Mouse (Mus musculus) heart, embryonic 14.5 days (tissue): ENCODE measurements around the gene Hfe2. TPM values are rescaled to one million over a fixed set of nuclear protein-coding genes. Genes with fewer than 3 reads are reported as not detected.
"Not testable (repeated sequence)": the region's sequence is repeated elsewhere in the genome, so short reads cannot be mapped to it uniquely, and the experiment has no call there.

ENCODE experiments used
- ATAC-seq: fragments of 200-750 bp; cut with Nextera tagmentation; 2 replicates; pipeline ENCODE4 v1.8.0; 2017; ENCODE audit warnings: low read depth, moderate TSS enrichment; ENCODE audit not compliant: insufficient number of reproducible peaks, insufficient read depth, low FRiP score
- H3K27ac ChIP-seq, 2 experiments: fragments of 200-500 bp in 1 of 2; fragments of 300-500 bp in 1 of 2; sonication (generic) in 1 of 2; replicated peaks in 1 of 2; 2 replicates each; pipeline ENCODE4 v1.5.1; 2012 to 2014; ENCODE audit warnings: low read depth in 2 of 2, low read length in 2 of 2, control low read depth in 1 of 2, mild to moderate bottlenecking in 1 of 2, mixed read lengths in 1 of 2; ENCODE audit not compliant: control insufficient read depth in 1 of 2, insufficient read depth in 1 of 2
- H3K27me3 ChIP-seq: fragments of 300-500 bp; sonication (generic); 2 replicates; pipeline ENCODE4 v1.6.1; 2014; ENCODE audit warnings: mild to moderate bottlenecking, low read length, control low read depth; ENCODE audit not compliant: control insufficient read depth, insufficient read depth
- H3K36me3 ChIP-seq: fragments of 300-500 bp; sonication (generic); 2 replicates; pipeline ENCODE4 v1.6.1; 2014; ENCODE audit warnings: mild to moderate bottlenecking, control low read depth, low read length, mixed read lengths; ENCODE audit not compliant: control insufficient read depth, insufficient read depth
- H3K4me1 ChIP-seq, 2 experiments: fragments of 200-500 bp in 1 of 2; fragments of 300-500 bp in 1 of 2; sonication (generic) in 1 of 2; 2 replicates each; pipeline ENCODE4 v1.6.1; 2012 to 2014; ENCODE audit warnings: low read length in 2 of 2, control low read depth in 1 of 2, mixed read lengths in 1 of 2; ENCODE audit not compliant: control insufficient read depth in 2 of 2, insufficient read depth in 2 of 2
- H3K4me2 ChIP-seq: fragments of 300-500 bp; sonication (generic); 2 replicates; pipeline ENCODE4 v1.6.1; 2014; ENCODE audit warnings: mild to moderate bottlenecking, low read length
- H3K4me3 ChIP-seq, 2 experiments: fragments of 200-500 bp in 1 of 2; fragments of 300-500 bp in 1 of 2; sonication (generic) in 1 of 2; 2 replicates each; pipeline ENCODE4 v1.5.1; 2012 to 2014; ENCODE audit warnings: low read length in 2 of 2, mild to moderate bottlenecking in 2 of 2, control low read depth in 1 of 2, low read depth in 1 of 2, moderate library complexity in 1 of 2; ENCODE audit not compliant: control insufficient read depth in 1 of 2, insufficient read depth in 1 of 2
- H3K9ac ChIP-seq: fragments of 300-500 bp; sonication (generic); 2 replicates; pipeline ENCODE4 v1.6.1; 2014; ENCODE audit warnings: mild to moderate bottlenecking, low read length
- H3K9me3 ChIP-seq: fragments of 300-500 bp; sonication (generic); 2 replicates; pipeline ENCODE4 v1.6.1; 2016; ENCODE audit warnings: low read length, control low read depth; ENCODE audit not compliant: control insufficient read depth
- WGBS: fragments of 180-500 bp; shearing (Covaris S2); extraction: QIAGEN DNeasy Blood & Tissue Kit; methylation state at CpG from one replicate; pipeline ENCODE4 v1.1.7; 2014; 5-methylcytosine and 5-hydroxymethylcytosine counted together
- polyA plus RNA-seq: library from polyadenylated mRNA; unstranded; fragments of >200 nt; fragmentation: Nextera tagmentation; extraction: Ambion mirVana; gene quantifications from 2 replicates; pipeline ENCODE4 v1.2.1, GENCODE M21; 2014

Hfe2 gene
- polyA plus RNA-seq, 1 experiment from 2014 or later: 11.7 TPM

- peak overlapping the region; percentile 79 for H3K9ac ChIP-seq
- H3K4me2 ChIP-seq: peak overlapping the region; percentile 98
- no peaks in the 10 kb centered on the region for H3K27me3 ChIP-seq
- ATAC-seq: no peak
- peak overlapping the region; percentile 62 to 89 for H3K4me3 ChIP-seq
- WGBS: under 1% methylated on average over 19 of the region's 19 CpGs
- H3K9me3 ChIP-seq: no peaks in the 10 kb centered on the region
- H3K4me1 ChIP-seq: no peaks in the 10 kb centered on the region
- H3K27ac ChIP-seq: peak overlapping the region; percentile 74 to 89
- no peaks in the 10 kb centered on the region for H3K36me3 ChIP-seq
Observed at GRCm38 (mm10) chr3:96502181-96503082, 22.5 kb upstream of the Hfe2 start.

- no peak for ATAC-seq
- Histone ChIP-seq H3K27ac (no peak overlapping the region), H3K9me3 (no peaks in the 10 kb centered on the region), H3K4me3 (peak overlapping the region; percentile 62 to 89; a peak in 3 of 4 replicates), H3K4me1 (no peaks in the 10 kb centered on the region), H3K4me2 (peak overlapping the region; percentile 98), H3K36me3 (no peaks in the 10 kb centered on the region), H3K9ac (peak overlapping the region; percentile 79), H3K27me3 (no peaks in the 10 kb centered on the region)
- WGBS: 1% methylated on average over 7 of the region's 7 CpGs
Observed at GRCm38 (mm10) chr3:96503083-96503450, 21.9 kb upstream of the Hfe2 start.

- no peaks in the 10 kb centered on the region for H3K9me3 ChIP-seq
- H3K27me3 ChIP-seq: no peaks in the 10 kb centered on the region
- H3K4me3 ChIP-seq: no peak overlapping the region
- no peak for ATAC-seq
- no peak overlapping the region for H3K27ac ChIP-seq
- no peaks in the 10 kb centered on the region for H3K36me3 ChIP-seq
- H3K4me2 ChIP-seq: no peak overlapping the region
- WGBS: 67% methylated on average over 4 of the region's 4 CpGs
- H3K4me1 ChIP-seq: no peaks in the 10 kb centered on the region
- H3K9ac ChIP-seq: no peak overlapping the region
Observed at GRCm38 (mm10) chr3:96503946-96504345, 21.0 kb upstream of the Hfe2 start.

GRCm38 (mm10) chr3:96504931-96505330, 20.0 kb upstream of the Hfe2 start:
- Histone ChIP-seq H3K36me3 (no peaks in the 10 kb centered on the region), H3K9ac (no peak overlapping the region), H3K4me1 (no peaks in the 10 kb centered on the region), H3K4me3 (no peak overlapping the region), H3K27me3 (no peaks in the 10 kb centered on the region), H3K27ac (no peak overlapping the region), H3K4me2 (no peak overlapping the region), H3K9me3 (no peaks in the 10 kb centered on the region)
- WGBS: 89% methylated on average over 6 of the region's 6 CpGs
- ATAC-seq: no peak

- WGBS: 70% methylated on average over 9 of the region's 9 CpGs
- H3K9me3 ChIP-seq: no peaks in the 10 kb centered on the region
- H3K4me2 ChIP-seq: no peak overlapping the region
- no peaks in the 10 kb centered on the region for H3K4me1 ChIP-seq
- ATAC-seq: no peak
- H3K9ac ChIP-seq: no peak overlapping the region
- no peaks in the 10 kb centered on the region for H3K36me3 ChIP-seq
- no peak overlapping the region for H3K4me3 ChIP-seq
- no peak overlapping the region for H3K27ac ChIP-seq
- H3K27me3 ChIP-seq: no peaks in the 10 kb centered on the region
Observed at GRCm38 (mm10) chr3:96506396-96507047, 18.4 kb upstream of the Hfe2 start.

GRCm38 (mm10) chr3:96507966-96508365, 17.0 kb upstream of the Hfe2 start:
- not testable (repeated sequence) for H3K36me3 ChIP-seq, H3K27me3 ChIP-seq, H3K27ac ChIP-seq, H3K4me3 ChIP-seq, H3K9ac ChIP-seq, H3K9me3 ChIP-seq, H3K4me1 ChIP-seq, H3K4me2 ChIP-seq, ATAC-seq
- WGBS: 89% methylated on average over 7 of the region's 9 CpGs

- H3K36me3 ChIP-seq: no peaks in the 10 kb centered on the region
- no peaks in the 10 kb centered on the region for H3K27me3 ChIP-seq
- H3K4me3 ChIP-seq: no peak overlapping the region
- no peak for ATAC-seq
- 52% methylated on average over 5 of the region's 5 CpGs for WGBS
- H3K9me3 ChIP-seq: no peaks in the 10 kb centered on the region
- H3K4me1 ChIP-seq: peaks cover 7 to 10% of the 10 kb centered on the region in 2 experiments
- no peak overlapping the region for H3K27ac ChIP-seq
- no peak overlapping the region for H3K9ac ChIP-seq
- no peak overlapping the region for H3K4me2 ChIP-seq
Observed at GRCm38 (mm10) chr3:96520171-96520570, 4.8 kb upstream of the Hfe2 start.
